Mouse (Mus musculus) cerebellum, postnatal 4 days (tissue): ENCODE measurements around the gene Tgfbr3.
A peak's percentile ranks its signal among the peaks of the same experiment; 100 is the strongest.

Experiments used
- DNase-seq, 2 experiments: peaks; one replicate each; pipeline ENCODE4 v3.0.0; 2022; ENCODE audit warnings: low spot score in 2 of 2, mixed read lengths in 1 of 2

Tgfbr3 gene

GRCm38 (mm10) chr5:107086166-107086565 is 203.3 kb downstream of the Tgfbr3 start:
- DNase-seq: no peak

GRCm38 (mm10) chr5:107084431-107084830 is 205.0 kb downstream of the Tgfbr3 start:
- no peak for DNase-seq

- no peak for DNase-seq
These were observed 207.4 kb downstream of the Tgfbr3 start for GRCm38 (mm10) chr5:107082011-107082410.

- no peak for DNase-seq
These were observed 208.3 kb downstream of the Tgfbr3 start for GRCm38 (mm10) chr5:107080986-107081624.

- no peak for DNase-seq
These were observed 209.5 kb downstream of the Tgfbr3 start for GRCm38 (mm10) chr5:107079920-107080319.

GRCm38 (mm10) chr5:107079146-107079638 is 210.2 kb downstream of the Tgfbr3 start:
- peak in 1 of 2 experiments; percentile 50 for DNase-seq

- no peak for DNase-seq
These were observed 211.1 kb downstream of the Tgfbr3 start for GRCm38 (mm10) chr5:107078361-107078760.

- DNase-seq: no peak
These were observed 211.5 kb downstream of the Tgfbr3 start for GRCm38 (mm10) chr5:107077900-107078299.

- no peak for DNase-seq
These were observed 214.3 kb downstream of the Tgfbr3 start for GRCm38 (mm10) chr5:107074980-107075583.

GRCm38 (mm10) chr5:107074350-107074749 is 215.1 kb downstream of the Tgfbr3 start:
- no peak for DNase-seq

- no peak for DNase-seq
These were observed 215.9 kb downstream of the Tgfbr3 start for GRCm38 (mm10) chr5:107073536-107073935.

GRCm38 (mm10) chr5:107068146-107068545 is 221.3 kb downstream of the Tgfbr3 start:
- DNase-seq: no peak

- DNase-seq: no peak
These were observed 221.9 kb downstream of the Tgfbr3 start for GRCm38 (mm10) chr5:107067531-107067930.

- DNase-seq: no peak
These were observed 224.5 kb downstream of the Tgfbr3 start for GRCm38 (mm10) chr5:107064922-107065321.

- no peak for DNase-seq
These were observed 227.1 kb downstream of the Tgfbr3 start for GRCm38 (mm10) chr5:107062229-107062852.

GRCm38 (mm10) chr5:107059514-107059913 is 229.9 kb downstream of the Tgfbr3 start:
- no peak for DNase-seq

- no peak for DNase-seq
These were observed 230.8 kb downstream of the Tgfbr3 start for GRCm38 (mm10) chr5:107058642-107059041.
